Mouse (Mus musculus): ENCODE data around the gene Gm17019. TPM values are rescaled to one million over a fixed set of nuclear protein-coding genes. Genes with fewer than 3 reads are reported as not detected.
"Not testable (repeated sequence)": the region's sequence is repeated elsewhere in the genome, so short reads cannot be mapped to it uniquely, and the experiment has no call there.

The Gm17019 gene
- polyA plus RNA-seq, 1 experiment from 2014 or later = not detected

- not testable (repeated sequence) for H3K9ac ChIP-seq (ENCODE audit: low read depth, low read length); H3K4me3 ChIP-seq (ENCODE audit: low read depth, low read length); H3K27me3 ChIP-seq (ENCODE audit: control insufficient read depth, insufficient read depth, low read depth, low read length); H3K4me1 ChIP-seq (ENCODE audit: control insufficient read depth, insufficient read depth, low read length); H3K4me2 ChIP-seq (ENCODE audit: low read length); H3K27ac ChIP-seq (ENCODE audit: low read length); H3K36me3 ChIP-seq (ENCODE audit: control insufficient read depth, insufficient read depth, low read length)
- 72% methylated on average over 5 of the region's 5 CpGs for WGBS
- H3K9me3 ChIP-seq (replicated peaks; ENCODE audit: control insufficient read depth, low read length, poor library complexity, severe bottlenecking) = peaks cover 19% of the 10 kb centered on the region
- ATAC-seq = peak; percentile 86
These were observed 27.9 kb downstream of the Gm17019 start for GRCm38 (mm10) chr5:15004569-15005562.

- not testable (repeated sequence) for H3K27ac ChIP-seq (ENCODE audit: low read length); H3K9ac ChIP-seq (ENCODE audit: low read depth, low read length); H3K4me2 ChIP-seq (ENCODE audit: low read length); H3K27me3 ChIP-seq (ENCODE audit: control insufficient read depth, insufficient read depth, low read depth, low read length); H3K4me1 ChIP-seq (ENCODE audit: control insufficient read depth, insufficient read depth, low read length); H3K36me3 ChIP-seq (ENCODE audit: control insufficient read depth, insufficient read depth, low read length); H3K4me3 ChIP-seq (ENCODE audit: low read depth, low read length); ATAC-seq
- peaks cover 12% of the 10 kb centered on the region for H3K9me3 ChIP-seq (replicated peaks; ENCODE audit: control insufficient read depth, low read length, poor library complexity, severe bottlenecking)
- 80% methylated on average over 9 of the region's 9 CpGs for WGBS
These were observed 34.7 kb downstream of the Gm17019 start for GRCm38 (mm10) chr5:14998077-14998476.

GRCm38 (mm10) chr5:14997556-14997955, 35.2 kb downstream of the Gm17019 start:
- H3K4me1 ChIP-seq (ENCODE audit: control insufficient read depth, insufficient read depth, low read length); H3K4me3 ChIP-seq (ENCODE audit: low read depth, low read length); H3K27ac ChIP-seq (ENCODE audit: low read length); H3K27me3 ChIP-seq (ENCODE audit: control insufficient read depth, insufficient read depth, low read depth, low read length); ATAC-seq; H3K9ac ChIP-seq (ENCODE audit: low read depth, low read length); H3K36me3 ChIP-seq (ENCODE audit: control insufficient read depth, insufficient read depth, low read length); H3K4me2 ChIP-seq (ENCODE audit: low read length): not testable (repeated sequence)
- peaks cover 11% of the 10 kb centered on the region for H3K9me3 ChIP-seq (replicated peaks; ENCODE audit: control insufficient read depth, low read length, poor library complexity, severe bottlenecking)
- WGBS = 81% methylated on average over 4 of the region's 4 CpGs

GRCm38 (mm10) chr5:14996670-14997249, 36.0 kb downstream of the Gm17019 start:
- not testable (repeated sequence) for H3K9ac ChIP-seq (ENCODE audit: low read depth, low read length); H3K36me3 ChIP-seq (ENCODE audit: control insufficient read depth, insufficient read depth, low read length); H3K27me3 ChIP-seq (ENCODE audit: control insufficient read depth, insufficient read depth, low read depth, low read length); H3K4me3 ChIP-seq (ENCODE audit: low read depth, low read length); H3K4me2 ChIP-seq (ENCODE audit: low read length); ATAC-seq; H3K4me1 ChIP-seq (ENCODE audit: control insufficient read depth, insufficient read depth, low read length); H3K9me3 ChIP-seq (replicated peaks; ENCODE audit: control insufficient read depth, low read length, poor library complexity, severe bottlenecking); H3K27ac ChIP-seq (ENCODE audit: low read length)
- WGBS = 77% methylated on average over 6 of the region's 7 CpGs

GRCm38 (mm10) chr5:14994124-14994523, 38.7 kb downstream of the Gm17019 start:
- not testable (repeated sequence) for H3K9ac ChIP-seq (ENCODE audit: low read depth, low read length); H3K4me2 ChIP-seq (ENCODE audit: low read length); ATAC-seq; H3K36me3 ChIP-seq (ENCODE audit: control insufficient read depth, insufficient read depth, low read length); H3K4me3 ChIP-seq (ENCODE audit: low read depth, low read length); H3K27me3 ChIP-seq (ENCODE audit: control insufficient read depth, insufficient read depth, low read depth, low read length); H3K4me1 ChIP-seq (ENCODE audit: control insufficient read depth, insufficient read depth, low read length); H3K27ac ChIP-seq (ENCODE audit: low read length)
- 86% methylated on average over 6 of the region's 6 CpGs for WGBS
- H3K9me3 ChIP-seq (replicated peaks; ENCODE audit: control insufficient read depth, low read length, poor library complexity, severe bottlenecking) = peaks cover 22% of the 10 kb centered on the region

GRCm38 (mm10) chr5:14990375-14991158, 42.2 kb downstream of the Gm17019 start:
- not testable (repeated sequence) for H3K4me1 ChIP-seq (ENCODE audit: control insufficient read depth, insufficient read depth, low read length); ATAC-seq

GRCm38 (mm10) chr5:14986649-14987387, 46.0 kb downstream of the Gm17019 start:
- not testable (repeated sequence) for H3K4me2 ChIP-seq (ENCODE audit: low read length); H3K4me1 ChIP-seq (ENCODE audit: control insufficient read depth, insufficient read depth, low read length); H3K27me3 ChIP-seq (ENCODE audit: control insufficient read depth, insufficient read depth, low read depth, low read length); H3K36me3 ChIP-seq (ENCODE audit: control insufficient read depth, insufficient read depth, low read length); H3K27ac ChIP-seq (ENCODE audit: low read length); H3K4me3 ChIP-seq (ENCODE audit: low read depth, low read length); H3K9ac ChIP-seq (ENCODE audit: low read depth, low read length)
- peaks cover 19% of the 10 kb centered on the region for H3K9me3 ChIP-seq (replicated peaks; ENCODE audit: control insufficient read depth, low read length, poor library complexity, severe bottlenecking)
- peak; percentile 54; the same call in 1 of the 2 replicates for ATAC-seq
- 34% methylated on average over 5 of the region's 6 CpGs for WGBS

More at GRCm38 (mm10) chr5:14990375-14991158, 42.2 kb downstream of the Gm17019 start:
- not testable (repeated sequence) for H3K4me3 ChIP-seq (ENCODE audit: low read depth, low read length); H3K4me2 ChIP-seq (ENCODE audit: low read length); H3K27ac ChIP-seq (ENCODE audit: low read length); H3K27me3 ChIP-seq (ENCODE audit: control insufficient read depth, insufficient read depth, low read depth, low read length); H3K36me3 ChIP-seq (ENCODE audit: control insufficient read depth, insufficient read depth, low read length); H3K9ac ChIP-seq (ENCODE audit: low read depth, low read length)
- peaks cover 16% of the 10 kb centered on the region for H3K9me3 ChIP-seq (replicated peaks; ENCODE audit: control insufficient read depth, low read length, poor library complexity, severe bottlenecking)
- 80% methylated on average over 7 of the region's 8 CpGs for WGBS
